Mouse (Mus musculus) heart, adult 2 months (tissue): ENCODE measurements around the gene Cabp7. TPM values are rescaled to one million over a fixed set of nuclear protein-coding genes. Genes with fewer than 3 reads are reported as not detected.

Experiments used
- DNase-seq, 2 experiments: peaks; one replicate each; pipeline ENCODE4 v3.0.0; 2021
- H3K27ac ChIP-seq: fragments of 200-600 bp; 2 replicates; pipeline ENCODE4 v1.8.1; 2022
- H3K27me3 ChIP-seq: fragments of 200-500 bp; 2 replicates; pipeline ENCODE4 v1.6.1; 2012; ENCODE audit warnings: mild to moderate bottlenecking, low read length, inconsistent platforms, mixed read lengths; ENCODE audit not compliant: control insufficient read depth, insufficient read depth
- H3K36me3 ChIP-seq: fragments of 200-500 bp; 2 replicates; pipeline ENCODE4 v1.6.1; 2012; ENCODE audit warnings: low read length, inconsistent platforms; ENCODE audit not compliant: control insufficient read depth, insufficient read depth
- H3K4me1 ChIP-seq: fragments of 200-500 bp; 2 replicates; pipeline ENCODE4 v1.6.1; 2011; ENCODE audit warnings: low read length; ENCODE audit not compliant: control insufficient read depth, insufficient read depth
- H3K4me3 ChIP-seq: fragments of 200-600 bp; 2 replicates; pipeline ENCODE4 v1.8.1; 2022
- H3K79me2 ChIP-seq: fragments of 200-500 bp; replicated peaks from 2 replicates; pipeline ENCODE4 v1.6.1; 2012; ENCODE audit warnings: mild to moderate bottlenecking, inconsistent platforms, low read length, moderate library complexity, mixed read lengths; ENCODE audit not compliant: control insufficient read depth, insufficient read depth
- H3K9ac ChIP-seq: fragments of 200-500 bp; 2 replicates; pipeline ENCODE4 v1.6.1; 2012; ENCODE audit warnings: low read depth, mild to moderate bottlenecking, control low read depth, inconsistent platforms, low read length, mixed read lengths
- CTCF ChIP-seq: fragments of 200-600 bp; IDR thresholded peaks from 2 replicates; pipeline ENCODE4 v1.8.1; 2022; ENCODE audit warnings: antibody characterized with exemption, mild to moderate bottlenecking, moderate library complexity
- EP300 ChIP-seq: fragments of 200-500 bp; IDR thresholded peaks from 2 replicates; pipeline ENCODE4 v1.6.1; 2011; ENCODE audit warnings: low read depth, low read length, control low read depth; ENCODE audit not compliant: insufficient read depth
- POLR2A ChIP-seq: fragments of 200-500 bp; IDR thresholded peaks from 2 replicates; pipeline ENCODE4 v1.6.1; 2011; ENCODE audit warnings: mild to moderate bottlenecking, low read depth, low read length, control low read depth; ENCODE audit not compliant: insufficient read depth
- WGBS: fragments of 180-500 bp; shearing (Covaris S2); methylation state at CpG from one replicate; pipeline ENCODE4 v1.1.7; 2018; 5-methylcytosine and 5-hydroxymethylcytosine counted together
- intact Hi-C: fragments of 180-260 bp; cut with DNase I; formaldehyde crosslinking; loops from one replicate; pipeline ENCODE4 v1.15.1; 2025
- polyA plus RNA-seq: library from polyadenylated mRNA; depleted of rRNA; stranded (reverse); fragments of >200 nt; gene quantifications from 2 replicates; pipeline ENCODE4 v1.2.3, GENCODE M21; 2012
- total RNA-seq, 2 experiments: library from RNA; stranded (reverse); gene quantifications; 2 replicates each; pipeline ENCODE4 v1.2.3; 2021

Cabp7 gene
- total and polyA plus RNA-seq, 3 experiments, result not detected

DNA sequence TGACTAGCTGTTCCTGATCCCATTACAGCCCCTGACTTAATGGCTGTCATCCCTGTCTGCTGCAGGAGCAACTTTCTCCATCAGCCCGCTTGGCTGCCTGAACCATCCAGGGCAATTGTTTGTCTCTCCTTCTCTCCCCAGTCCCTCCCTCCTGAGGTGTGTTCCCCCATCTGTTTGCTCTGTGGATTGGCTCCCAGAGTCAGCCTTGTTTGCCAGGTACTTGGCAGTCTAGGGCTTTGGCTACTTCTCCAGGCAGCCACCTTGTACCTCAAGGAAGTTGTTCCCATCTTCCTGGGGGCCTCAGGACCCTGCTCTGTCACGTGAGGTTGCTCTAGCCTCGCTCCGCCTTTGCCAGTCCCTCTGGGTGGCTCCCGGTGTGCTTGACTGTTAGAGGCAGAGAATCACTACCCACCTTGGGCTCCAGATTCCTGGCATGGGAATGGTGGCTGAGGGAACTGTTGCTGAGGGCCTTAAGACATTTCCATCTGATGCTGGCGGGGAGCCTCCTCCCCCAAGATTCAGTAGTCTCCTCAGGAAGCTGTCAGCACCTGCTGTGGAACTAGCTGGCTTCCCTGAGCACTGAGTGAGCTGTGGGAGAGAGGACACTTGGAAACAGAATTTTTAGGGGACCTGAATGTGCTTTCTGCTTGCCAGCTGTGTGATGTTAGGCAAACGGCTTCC lies 25.5 kb downstream of the Cabp7 start:
- no peak for TF ChIP-seq CTCF
- TF ChIP-seq EP300, result no peak
- TF ChIP-seq POLR2A, result no peak
- DNase-seq, result no peak
- intact Hi-C loops, result no loop called here
- no peaks in the 10 kb centered on the region for H3K79me2 ChIP-seq
- no peaks in the 10 kb centered on the region for H3K36me3 ChIP-seq
- no peak overlapping the region for H3K27ac ChIP-seq
- no peaks in the 10 kb centered on the region for H3K27me3 ChIP-seq
- H3K9ac ChIP-seq, result no peak overlapping the region
- H3K4me3 ChIP-seq, result no peak overlapping the region
- peaks cover 8% of the 10 kb centered on the region; the same call in 1 of the 2 replicates for H3K4me1 ChIP-seq
- WGBS, result 72% methylated on average over 7 of the region's 7 CpGs

DNA sequence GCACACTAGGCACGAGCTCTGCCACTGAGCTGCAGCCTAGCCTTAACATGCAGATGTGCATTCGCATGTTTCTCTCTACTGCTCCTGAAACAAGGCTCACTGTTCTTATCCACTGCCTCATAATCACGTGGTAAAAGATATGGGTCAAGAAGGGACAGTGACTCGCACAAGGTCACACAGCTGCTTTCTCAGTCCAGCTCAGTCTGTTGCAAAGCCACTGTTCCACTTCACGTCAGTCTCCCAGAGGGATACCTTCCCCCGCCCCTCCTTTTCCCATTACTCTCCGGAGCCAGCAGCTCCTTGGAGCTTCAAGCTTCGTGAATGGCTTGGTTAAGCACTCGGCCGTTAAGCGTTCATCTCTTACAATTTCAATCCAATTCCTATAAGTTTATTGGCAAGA lies 26.2 kb downstream of the Cabp7 start:
- Histone ChIP-seq H3K79me2 (0 out of 2 replicates have a peak, but pooled peaks cover 1% of the 10 kb centered on the region), H3K36me3 (no peaks in the 10 kb centered on the region), H3K27ac (no peak overlapping the region), H3K27me3 (no peaks in the 10 kb centered on the region), H3K4me1 (peaks cover 8% of the 10 kb centered on the region; the same call in 1 of the 2 replicates), H3K9ac (no peak overlapping the region), H3K4me3 (no peak overlapping the region)
- no peak for TF ChIP-seq POLR2A
- intact Hi-C loops, result no loop called here
- WGBS, result 76% methylated on average over 11 of the region's 11 CpGs
- DNase-seq, result no peak

- H3K27me3 ChIP-seq, result no peaks in the 10 kb centered on the region
- H3K27ac ChIP-seq, result no peak overlapping the region
- H3K4me1 ChIP-seq, result peaks cover 8% of the 10 kb centered on the region; the same call in 1 of the 2 replicates
- TF ChIP-seq CTCF, result no peak
- no peak for TF ChIP-seq EP300
- TF ChIP-seq POLR2A, result no peak
- no peak for DNase-seq
- H3K79me2 ChIP-seq, result 0 out of 2 replicates have a peak, but pooled peaks cover 1% of the 10 kb centered on the region
- H3K36me3 ChIP-seq, result no peaks in the 10 kb centered on the region
- H3K4me3 ChIP-seq, result no peak overlapping the region
- no peak overlapping the region for H3K9ac ChIP-seq
- WGBS, result 93% methylated on average over 9 of the region's 9 CpGs
- intact Hi-C loops, result loop anchor here (5.0 kb wide), 1 partner anchor 117 kb away; no protein-coding TSS in a partner anchor
These were observed 26.6 kb downstream of the Cabp7 start for GRCm38 (mm10) chr11:4719961-4720360.

DNA sequence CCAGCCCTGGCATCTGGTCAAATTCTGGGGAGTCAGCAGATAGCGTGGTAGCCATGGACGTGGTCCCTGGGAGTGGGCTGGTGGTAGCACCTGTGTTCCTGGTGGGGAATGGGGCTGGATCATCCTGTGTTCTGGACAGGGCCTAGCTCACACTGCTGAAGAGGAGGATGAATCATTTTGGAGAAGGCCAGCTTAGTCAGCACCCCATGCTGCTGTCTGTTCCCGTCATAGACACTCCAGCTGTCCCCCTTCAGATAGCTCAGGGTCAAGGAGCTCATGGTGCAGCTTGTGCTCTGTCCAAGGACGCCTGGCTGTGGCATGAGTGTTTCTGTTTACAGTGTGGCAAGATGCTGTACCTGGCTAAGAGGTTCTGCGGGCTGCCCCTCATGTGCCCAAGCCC lies 28.0 kb downstream of the Cabp7 start:
- H3K27ac ChIP-seq, result no peak overlapping the region
- H3K4me3 ChIP-seq, result no peak overlapping the region
- DNase-seq, result no peak
- no peak overlapping the region for H3K9ac ChIP-seq
- intact Hi-C loops, result loop anchor here (5.0 kb wide), 1 partner anchor 119 kb away; no protein-coding TSS in a partner anchor
- 0 out of 2 replicates have a peak, but pooled peaks cover 1% of the 10 kb centered on the region for H3K79me2 ChIP-seq
- TF ChIP-seq CTCF (no peak), POLR2A (no peak), EP300 (no peak)
- H3K4me1 ChIP-seq, result peaks cover 8% of the 10 kb centered on the region; the same call in 1 of the 2 replicates
- no peaks in the 10 kb centered on the region for H3K36me3 ChIP-seq
- 57% methylated on average over 5 of the region's 5 CpGs for WGBS
- H3K27me3 ChIP-seq, result no peaks in the 10 kb centered on the region

- H3K79me2 ChIP-seq, result 0 out of 2 replicates have a peak, but pooled peaks cover 1% of the 10 kb centered on the region
- no peak for DNase-seq
- intact Hi-C loops, result loop anchor here (5.0 kb wide), 1 partner anchor 121 kb away; no protein-coding TSS in a partner anchor
- no peaks in the 10 kb centered on the region for H3K27me3 ChIP-seq
- no peaks in the 10 kb centered on the region for H3K36me3 ChIP-seq
- peaks cover 8% of the 10 kb centered on the region; the same call in 1 of the 2 replicates for H3K4me1 ChIP-seq
- H3K4me3 ChIP-seq, result no peak overlapping the region
- H3K9ac ChIP-seq, result no peak overlapping the region
- WGBS, result 95% methylated on average over 5 of the region's 5 CpGs
- TF ChIP-seq EP300 (no peak), CTCF (no peak), POLR2A (no peak)
- no peak overlapping the region for H3K27ac ChIP-seq
These were observed 29.9 kb downstream of the Cabp7 start for GRCm38 (mm10) chr11:4716530-4717236.

GRCm38 (mm10) chr11:4715596-4715995 lies 31.0 kb downstream of the Cabp7 start:
- DNase-seq, result no peak
- Histone ChIP-seq H3K9ac (no peak overlapping the region), H3K4me3 (no peak overlapping the region), H3K79me2 (0 out of 2 replicates have a peak, but pooled peaks cover 1% of the 10 kb centered on the region), H3K27ac (no peak overlapping the region), H3K36me3 (no peaks in the 10 kb centered on the region), H3K4me1 (peaks cover 8% of the 10 kb centered on the region; the same call in 1 of the 2 replicates), H3K27me3 (no peaks in the 10 kb centered on the region)
- WGBS, result 73% methylated on average over 4 of the region's 4 CpGs
- no peak for TF ChIP-seq EP300
- TF ChIP-seq POLR2A, result no peak
- no peak for TF ChIP-seq CTCF
- intact Hi-C loops, result loop anchor here (5.0 kb wide), 1 partner anchor 122 kb away; no protein-coding TSS in a partner anchor
